Mouse (Mus musculus): Measurements from ENCODE around the gene Polr3h.

DNA sequence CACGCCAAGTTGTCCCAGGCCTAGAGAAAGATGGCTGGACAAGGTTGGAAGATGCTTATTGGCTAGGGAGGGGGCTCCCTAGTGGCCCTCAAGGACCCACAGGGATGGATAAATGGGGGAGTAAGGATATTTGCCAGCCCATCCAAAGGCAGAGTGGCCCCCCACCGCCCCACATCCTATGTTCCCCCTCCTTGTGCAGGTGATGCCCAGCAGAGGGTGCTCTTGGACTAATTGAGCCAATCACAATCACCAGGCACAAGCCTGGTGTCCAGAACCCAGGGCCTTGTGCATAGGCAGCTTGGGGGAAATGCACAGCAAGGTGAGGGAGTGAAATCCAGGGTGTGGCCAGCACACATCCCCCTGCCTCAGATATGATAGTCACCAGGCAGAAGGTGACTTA is 12.2 kb upstream of the Polr3h start:
- TF ChIP-seq CHD2 (IDR thresholded peaks at IDR 0.05; ENCODE audit: low read depth, low read length): no peak
- TF ChIP-seq ZNF384 (IDR thresholded peaks at IDR 0.05; ENCODE audit: low read depth, low read length): no peak
- no peak for TF ChIP-seq MAFK (IDR thresholded peaks at IDR 0.05; ENCODE audit: insufficient read depth, low read depth, low read length)
- TF ChIP-seq ZC3H11A (IDR thresholded peaks at IDR 0.05; ENCODE audit: borderline replicate concordance, low read depth, low read length): peak; percentile 55; the same call in 1 of the 2 replicates
- no peak for TF ChIP-seq HCFC1 (IDR thresholded peaks at IDR 0.05; ENCODE audit: borderline replicate concordance, insufficient read depth, low read length)

Measured in ES-E14 (cell line).